Mouse (Mus musculus) hindbrain, embryonic 16.5 days (tissue): ENCODE data around the gene Gramd4. TPM values are rescaled to one million over a fixed set of nuclear protein-coding genes. Genes with fewer than 3 reads are reported as not detected.

Source experiments
- ATAC-seq: fragments of 200-750 bp; cut with Nextera tagmentation; 2 replicates; pipeline ENCODE4 v1.8.0; 2017; ENCODE audit warnings: moderate TSS enrichment, moderate library complexity
- H3K27ac ChIP-seq: fragments of 300-500 bp; sonication (generic); 2 replicates; pipeline ENCODE4 v1.5.1; 2014; ENCODE audit warnings: low read depth, mild to moderate bottlenecking, control low read depth, low read length, moderate library complexity
- H3K27me3 ChIP-seq: fragments of 300-500 bp; sonication (generic); replicated peaks from 2 replicates; pipeline ENCODE4 v1.6.1; 2014; ENCODE audit warnings: low read length; ENCODE audit not compliant: control insufficient read depth, insufficient read depth
- H3K36me3 ChIP-seq: fragments of 300-500 bp; sonication (generic); 2 replicates; pipeline ENCODE4 v1.6.1; 2014; ENCODE audit warnings: mild to moderate bottlenecking, low read length, moderate library complexity, mixed read lengths; ENCODE audit not compliant: control insufficient read depth, insufficient read depth
- H3K4me1 ChIP-seq: fragments of 300-500 bp; sonication (generic); 2 replicates; pipeline ENCODE4 v1.6.1; 2014; ENCODE audit warnings: low read depth, low read length; ENCODE audit not compliant: control insufficient read depth, insufficient read depth
- H3K4me2 ChIP-seq: fragments of 300-500 bp; sonication (generic); 2 replicates; pipeline ENCODE4 v1.6.1; 2014; ENCODE audit warnings: mild to moderate bottlenecking, low read length, control low read depth, moderate library complexity
- H3K4me3 ChIP-seq: fragments of 300-500 bp; sonication (generic); 2 replicates; pipeline ENCODE4 v1.5.1; 2014; ENCODE audit warnings: mild to moderate bottlenecking, low read length, control low read depth, moderate library complexity
- H3K9ac ChIP-seq: fragments of 300-500 bp; sonication (generic); 2 replicates; pipeline ENCODE4 v1.6.1; 2014; ENCODE audit warnings: low read depth, mild to moderate bottlenecking, control low read depth, low read length, moderate library complexity
- H3K9me3 ChIP-seq: fragments of 300-500 bp; sonication (generic); 2 replicates; pipeline ENCODE4 v1.6.1; 2014; ENCODE audit warnings: mild to moderate bottlenecking, low read length, moderate library complexity; ENCODE audit not compliant: control insufficient read depth
- WGBS: fragments of 180-500 bp; shearing (Covaris S2); extraction: QIAGEN DNeasy Blood & Tissue Kit; methylation state at CpG from one replicate; pipeline ENCODE4 v1.1.7; 2014; 5-methylcytosine and 5-hydroxymethylcytosine counted together
- polyA plus RNA-seq: library from polyadenylated mRNA; unstranded; fragments of >200 nt; fragmentation: Nextera tagmentation; extraction: Ambion mirVana; gene quantifications from 2 replicates; pipeline ENCODE4 v1.2.1, GENCODE M21; 2015

Gramd4 gene
- polyA plus RNA-seq, 1 experiment from 2014 or later: 18.4 TPM

- Histone ChIP-seq H3K4me2 (no peak overlapping the region), H3K9me3 (no peaks in the 10 kb centered on the region), H3K27ac (no peak overlapping the region), H3K9ac (no peak overlapping the region), H3K27me3 (no peaks in the 10 kb centered on the region), H3K4me1 (peaks cover 50% of the 10 kb centered on the region), H3K36me3 (no peaks in the 10 kb centered on the region), H3K4me3 (no peak overlapping the region)
- no peak for ATAC-seq
- 90% methylated on average over 3 of the region's 3 CpGs for WGBS
These were observed 7.3 kb downstream of the Gramd4 start for GRCm38 (mm10) chr15:86064850-86065229.

- Histone ChIP-seq H3K36me3 (no peaks in the 10 kb centered on the region), H3K27ac (no peak overlapping the region), H3K27me3 (no peaks in the 10 kb centered on the region), H3K9ac (no peak overlapping the region), H3K9me3 (no peaks in the 10 kb centered on the region), H3K4me3 (no peak overlapping the region), H3K4me1 (peaks cover 49% of the 10 kb centered on the region), H3K4me2 (no peak overlapping the region)
- ATAC-seq: no peak
- WGBS: 92% methylated on average over 4 of the region's 4 CpGs
These were observed 7.9 kb downstream of the Gramd4 start for GRCm38 (mm10) chr15:86065367-86065766.

- Histone ChIP-seq H3K4me3 (no peak overlapping the region), H3K36me3 (no peaks in the 10 kb centered on the region), H3K9me3 (no peaks in the 10 kb centered on the region), H3K27me3 (no peaks in the 10 kb centered on the region), H3K4me1 (peaks cover 42% of the 10 kb centered on the region), H3K4me2 (no peak overlapping the region), H3K27ac (no peak overlapping the region), H3K9ac (no peak overlapping the region)
- WGBS: 74% methylated on average over 14 of the region's 14 CpGs
- no peak for ATAC-seq
These were observed 9.5 kb downstream of the Gramd4 start for GRCm38 (mm10) chr15:86066836-86067580.

DNA sequence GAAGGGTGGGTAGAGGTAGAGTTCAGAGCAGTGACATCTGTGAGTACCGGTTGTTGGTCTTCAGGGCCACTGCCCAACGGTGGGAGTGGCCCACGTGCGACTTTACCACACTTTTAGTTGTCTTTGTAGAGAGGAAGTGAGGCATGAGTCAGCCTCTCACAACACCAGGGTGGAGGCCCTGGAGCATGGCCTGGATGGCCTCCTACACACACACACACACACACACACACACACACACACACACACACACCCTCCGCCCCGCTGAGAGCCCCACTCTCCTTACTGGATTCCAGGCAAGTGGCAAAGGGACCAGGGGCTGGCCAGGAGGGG, 10.1 kb downstream of the Gramd4 start:
- Histone ChIP-seq H3K9ac (no peak overlapping the region), H3K4me3 (no peak overlapping the region), H3K4me1 (peaks cover 39% of the 10 kb centered on the region), H3K9me3 (no peaks in the 10 kb centered on the region), H3K36me3 (no peaks in the 10 kb centered on the region), H3K27me3 (no peaks in the 10 kb centered on the region), H3K27ac (no peak overlapping the region), H3K4me2 (no peak overlapping the region)
- ATAC-seq: no peak
- WGBS: 64% methylated on average over 6 of the region's 6 CpGs

GRCm38 (mm10) chr15:86067941-86068495, 10.5 kb downstream of the Gramd4 start:
- H3K9me3 ChIP-seq: no peaks in the 10 kb centered on the region
- H3K4me2 ChIP-seq: no peak overlapping the region
- no peaks in the 10 kb centered on the region for H3K27me3 ChIP-seq
- no peaks in the 10 kb centered on the region for H3K36me3 ChIP-seq
- no peak for ATAC-seq
- H3K4me3 ChIP-seq: no peak overlapping the region
- H3K27ac ChIP-seq: no peak overlapping the region
- peaks cover 39% of the 10 kb centered on the region for H3K4me1 ChIP-seq
- 74% methylated on average over 4 of the region's 4 CpGs for WGBS
- H3K9ac ChIP-seq: no peak overlapping the region

DNA sequence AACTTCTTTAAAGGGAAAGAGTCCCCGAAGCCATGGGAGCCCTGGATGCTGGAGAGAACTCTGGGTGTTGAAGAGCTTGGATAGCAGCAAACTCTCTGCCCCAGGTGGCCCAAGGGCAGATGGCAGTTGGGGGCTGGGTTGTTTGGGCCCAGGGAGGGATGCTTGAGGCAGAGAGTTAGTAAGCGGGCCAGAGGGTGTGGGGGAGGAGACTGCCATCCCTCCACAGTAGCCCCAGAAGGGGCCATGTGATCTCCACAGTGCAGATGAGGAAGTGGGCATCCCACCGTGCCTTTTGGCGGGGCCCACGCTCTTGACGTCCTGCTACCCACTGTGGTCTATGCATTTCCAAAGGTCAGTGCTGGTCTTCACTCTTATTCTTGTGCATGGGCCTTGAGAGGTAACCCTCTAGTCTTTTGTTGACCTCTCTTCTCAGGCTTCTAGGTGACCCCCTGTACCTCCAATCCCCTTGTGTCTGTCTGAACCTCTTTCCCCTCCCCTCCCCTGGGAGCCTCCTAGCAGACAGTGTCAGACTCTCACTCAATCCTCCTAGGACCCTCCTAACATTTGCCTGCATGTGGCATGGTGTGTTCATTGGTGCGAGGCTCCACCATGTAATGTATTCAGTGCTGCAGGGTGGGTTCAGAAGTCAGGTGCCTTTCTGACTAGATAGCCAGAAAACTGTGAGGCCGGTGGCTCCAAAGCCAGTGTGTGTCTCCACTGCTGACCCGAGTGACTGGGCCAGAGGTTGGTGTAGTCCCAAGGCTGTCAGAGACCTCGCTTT, 11.7 kb downstream of the Gramd4 start:
- 77% methylated on average over 10 of the region's 10 CpGs for WGBS
- Histone ChIP-seq H3K4me1 (peaks cover 39% of the 10 kb centered on the region), H3K9me3 (no peaks in the 10 kb centered on the region), H3K4me2 (no peak overlapping the region), H3K27me3 (no peaks in the 10 kb centered on the region), H3K27ac (0 out of 2 replicates have a peak overlapping the region, but pooled peaks have one; percentile 50), H3K9ac (no peak overlapping the region), H3K36me3 (no peaks in the 10 kb centered on the region), H3K4me3 (no peak overlapping the region)
- no peak for ATAC-seq

- Histone ChIP-seq H3K9me3 (no peaks in the 10 kb centered on the region), H3K9ac (no peak overlapping the region), H3K4me3 (no peak overlapping the region), H3K27me3 (no peaks in the 10 kb centered on the region), H3K4me1 (peaks cover 39% of the 10 kb centered on the region), H3K36me3 (no peaks in the 10 kb centered on the region), H3K27ac (peak overlapping the region; percentile 26; the same call in 1 of the 2 replicates), H3K4me2 (no peak overlapping the region)
- peak; percentile 44 for ATAC-seq
- 46% methylated on average over 11 of the region's 11 CpGs for WGBS
These were observed 12.9 kb downstream of the Gramd4 start for GRCm38 (mm10) chr15:86070368-86070767.

DNA sequence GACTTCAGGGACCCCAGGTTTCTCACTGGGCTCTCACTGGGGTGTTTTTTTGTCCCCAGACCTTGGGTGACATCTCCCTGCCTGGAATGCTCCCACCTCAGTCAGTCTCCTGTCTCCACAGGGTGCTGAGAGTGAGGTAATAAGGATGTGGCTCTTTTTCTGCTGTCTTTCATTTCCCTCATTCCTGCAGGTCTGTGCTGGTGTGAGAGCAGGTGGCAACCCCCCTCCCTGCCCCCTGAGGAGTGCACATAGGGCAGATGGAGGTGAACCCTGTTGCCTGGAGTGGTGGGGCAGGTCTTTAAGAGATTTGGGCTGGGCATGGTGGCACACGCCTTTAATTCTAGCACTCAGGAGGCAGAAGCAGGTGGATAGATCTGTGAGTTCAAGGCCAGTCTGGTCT, 13.7 kb downstream of the Gramd4 start:
- no peak for ATAC-seq
- no peaks in the 10 kb centered on the region for H3K27me3 ChIP-seq
- H3K9me3 ChIP-seq: no peaks in the 10 kb centered on the region
- no peak overlapping the region for H3K4me3 ChIP-seq
- H3K4me1 ChIP-seq: peaks cover 39% of the 10 kb centered on the region
- H3K27ac ChIP-seq: no peak overlapping the region
- H3K36me3 ChIP-seq: no peaks in the 10 kb centered on the region
- 83% methylated on average over 1 of the region's 1 CpGs for WGBS
- H3K4me2 ChIP-seq: no peak overlapping the region
- no peak overlapping the region for H3K9ac ChIP-seq

- no peak overlapping the region for H3K4me2 ChIP-seq
- H3K27ac ChIP-seq: no peak overlapping the region
- H3K27me3 ChIP-seq: no peaks in the 10 kb centered on the region
- H3K9me3 ChIP-seq: no peaks in the 10 kb centered on the region
- no peak overlapping the region for H3K9ac ChIP-seq
- no peak for ATAC-seq
- peaks cover 19% of the 10 kb centered on the region for H3K4me1 ChIP-seq
- H3K36me3 ChIP-seq: no peaks in the 10 kb centered on the region
- WGBS: 94% methylated on average over 16 of the region's 16 CpGs
- no peak overlapping the region for H3K4me3 ChIP-seq
These were observed 16.9 kb downstream of the Gramd4 start for GRCm38 (mm10) chr15:86074171-86074937.
